Mouse (Mus musculus) E14TG2a.4 (cell line): ENCODE data around the gene Cnot9.

Experiments used
- CTCF ChIP-seq: conservative IDR thresholded peaks from 2 replicates; pipeline ENCODE4 v1.5.1; 2014; ENCODE audit warnings: low read length
- NANOG ChIP-seq: IDR thresholded peaks from 2 replicates; pipeline ENCODE4 v1.6.1; 2014; ENCODE audit warnings: borderline replicate concordance, low read length, mixed read lengths

DNA sequence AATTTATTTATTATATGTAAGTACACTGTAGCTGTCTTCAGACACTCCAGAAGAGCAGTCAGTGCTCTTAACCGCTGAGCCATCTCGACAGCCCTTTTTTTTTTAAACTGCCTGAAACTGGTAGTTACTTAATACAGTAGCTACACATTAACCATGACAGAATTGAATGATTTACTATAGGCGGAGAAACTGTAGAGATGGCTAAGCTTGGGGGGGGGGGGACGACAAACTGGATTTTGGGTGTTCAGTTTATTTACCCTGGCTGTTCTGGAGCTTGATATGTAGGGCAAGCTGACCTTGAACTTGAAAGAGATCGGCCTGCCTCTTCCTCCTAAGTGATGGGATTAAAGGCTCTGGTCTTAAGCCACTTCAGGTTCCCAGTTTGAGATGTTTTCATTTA is 5.4 kb downstream of the Cnot9 start:
- TF ChIP-seq CTCF: no peak
- no peak for TF ChIP-seq NANOG
